Mouse (Mus musculus): Measurements from ENCODE around the gene Kif5a. TPM values are rescaled to one million over a fixed set of nuclear protein-coding genes. Genes with fewer than 3 reads are reported as not detected.

The Kif5a gene
- polyA plus RNA-seq, 1 experiment from 2014 or later = 7.8 TPM

DNA sequence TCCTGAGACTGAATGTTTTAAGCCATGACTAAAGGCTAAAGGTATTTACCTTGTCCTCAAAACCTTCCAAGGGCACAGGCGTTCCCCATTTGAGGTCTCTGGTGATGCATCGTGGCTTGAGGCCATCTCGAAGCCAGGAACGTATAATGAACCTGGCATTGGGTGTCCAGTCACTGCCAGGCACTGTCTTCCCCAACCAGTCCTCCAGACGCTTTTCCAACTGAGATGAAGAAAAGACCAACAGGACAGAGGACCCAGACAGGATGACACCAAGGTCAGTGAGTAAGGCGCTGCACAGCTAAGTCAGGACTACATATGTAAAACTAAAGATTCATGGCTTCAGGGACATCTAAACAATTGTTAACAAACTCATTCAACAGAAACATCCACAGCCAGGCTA lies 37.2 kb upstream of the Kif5a start:
- ATAC-seq (ENCODE audit: insufficient number of reproducible peaks, insufficient read depth, low FRiP score, low read depth) = no peak
- whole genome bisulfite sequencing = 92% methylated on average over 6 of the region's 6 CpGs
- no peaks in the 10 kb centered on the region for H3K4me1 ChIP-seq (ENCODE audit: control insufficient read depth, insufficient read depth, low read length)
- H3K4me3 ChIP-seq (ENCODE audit: low read depth, low read length) = no peak overlapping the region
- peaks cover 79% of the 10 kb centered on the region for H3K36me3 ChIP-seq (ENCODE audit: control insufficient read depth, insufficient read depth, low read length)
- H3K27ac ChIP-seq (ENCODE audit: low read length) = no peak overlapping the region
- no peaks in the 10 kb centered on the region for H3K27me3 ChIP-seq (ENCODE audit: control insufficient read depth, insufficient read depth, low read length)
- no peak overlapping the region for H3K9ac ChIP-seq (replicated peaks; ENCODE audit: low read depth, low read length)
- H3K9me3 ChIP-seq (ENCODE audit: control insufficient read depth, low read depth, low read length) = no peaks in the 10 kb centered on the region
- H3K4me2 ChIP-seq (replicated peaks; ENCODE audit: low read depth, low read length) = no peak overlapping the region

DNA sequence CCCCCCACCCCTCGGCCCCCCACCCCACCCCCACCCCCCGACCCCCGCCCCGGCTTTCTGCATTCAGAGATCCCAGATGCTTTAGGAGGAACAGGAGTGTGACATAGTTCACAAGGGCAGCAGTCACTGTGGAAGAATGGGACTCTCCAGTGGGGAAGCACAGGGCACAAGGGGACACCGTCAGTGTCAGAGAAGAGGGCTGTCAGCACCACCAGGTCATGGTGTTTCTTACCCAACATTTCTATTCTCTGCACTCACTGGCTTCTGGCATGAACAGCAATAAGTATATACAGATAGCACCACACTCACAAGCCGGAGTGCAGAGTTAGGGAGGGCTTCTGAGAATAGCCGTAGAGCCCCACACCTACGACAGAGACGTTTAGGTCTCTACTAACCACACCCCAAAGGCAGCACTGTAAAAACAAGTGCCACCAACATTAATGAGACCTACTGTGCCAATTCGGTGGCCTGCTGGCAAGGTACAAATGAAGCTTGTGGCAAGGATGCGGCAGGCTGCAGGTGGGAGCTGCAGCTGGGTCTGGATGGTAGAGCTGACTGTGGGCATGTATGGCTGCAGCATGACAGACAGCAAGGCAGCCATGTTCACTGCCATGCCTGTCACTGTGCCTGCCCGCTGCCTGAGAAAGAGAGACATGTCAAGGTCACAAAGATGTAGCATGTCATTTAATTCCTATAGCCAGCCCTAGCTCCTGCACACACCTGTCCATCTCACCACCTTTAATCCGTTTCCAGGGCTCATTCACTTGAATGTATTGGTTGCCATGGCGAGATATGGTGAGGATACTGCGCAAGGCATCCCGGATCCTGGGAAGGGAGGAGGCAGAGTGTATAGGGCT lies 34.1 kb upstream of the Kif5a start:
- 88% methylated on average over 16 of the region's 16 CpGs for WGBS
- Histone ChIP-seq H3K9ac (replicated peaks; ENCODE audit: low read depth, low read length) (no peak overlapping the region), H3K4me3 (ENCODE audit: low read depth, low read length) (no peak overlapping the region), H3K4me2 (replicated peaks; ENCODE audit: low read depth, low read length) (no peak overlapping the region), H3K9me3 (ENCODE audit: control insufficient read depth, low read depth, low read length) (no peaks in the 10 kb centered on the region), H3K36me3 (ENCODE audit: control insufficient read depth, insufficient read depth, low read length) (peaks cover 73% of the 10 kb centered on the region), H3K27ac (ENCODE audit: low read length) (no peak overlapping the region), H3K4me1 (ENCODE audit: control insufficient read depth, insufficient read depth, low read length) (peaks cover 9% of the 10 kb centered on the region), H3K27me3 (ENCODE audit: control insufficient read depth, insufficient read depth, low read length) (no peaks in the 10 kb centered on the region)
- ATAC-seq (ENCODE audit: insufficient number of reproducible peaks, insufficient read depth, low FRiP score, low read depth) = no peak

DNA sequence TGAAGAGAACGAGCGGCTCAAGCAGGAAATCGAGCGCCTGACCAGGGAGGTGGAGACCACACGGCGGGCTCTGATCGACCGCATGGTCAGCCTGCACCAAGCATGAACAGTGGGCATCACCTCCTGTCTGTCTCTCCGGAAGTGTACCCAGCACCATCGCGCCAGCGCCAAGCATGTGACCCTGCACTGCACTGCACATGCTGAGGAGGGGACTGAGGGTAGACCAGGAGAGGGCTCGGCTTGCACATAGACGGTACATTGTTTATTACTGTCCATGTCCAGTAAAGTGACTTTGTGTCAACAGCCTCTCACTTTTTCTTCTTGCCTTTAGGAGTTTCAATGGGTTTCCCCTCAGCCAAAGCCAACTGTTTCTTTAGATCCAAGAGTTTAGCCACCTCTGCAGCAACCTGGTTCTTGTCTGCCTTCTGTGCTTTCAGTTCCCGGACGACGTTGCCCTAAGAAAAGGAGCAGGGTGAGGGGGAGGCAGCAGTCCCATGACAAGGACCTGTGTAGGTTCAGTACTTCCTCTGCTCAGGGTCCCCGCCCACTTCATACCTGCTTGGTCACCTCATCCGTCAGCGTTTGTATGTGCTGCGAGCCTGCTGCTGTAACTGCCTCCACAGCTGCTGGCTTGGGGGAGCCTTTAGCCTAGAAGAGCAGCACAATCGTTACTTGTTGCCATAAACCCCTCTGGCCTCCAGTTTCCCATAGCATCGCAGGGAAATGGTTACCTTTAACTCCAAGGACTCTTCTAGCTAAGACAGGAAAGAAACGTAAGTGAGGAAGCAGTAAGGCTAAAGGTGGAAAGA lies 33.0 kb upstream of the Kif5a start:
- H3K27me3 ChIP-seq (ENCODE audit: control insufficient read depth, insufficient read depth, low read length) = no peaks in the 10 kb centered on the region
- WGBS = 89% methylated on average over 24 of the region's 24 CpGs
- no peak overlapping the region for H3K4me2 ChIP-seq (replicated peaks; ENCODE audit: low read depth, low read length)
- H3K4me1 ChIP-seq (ENCODE audit: control insufficient read depth, insufficient read depth, low read length) = peaks cover 17% of the 10 kb centered on the region
- no peak overlapping the region for H3K4me3 ChIP-seq (ENCODE audit: low read depth, low read length)
- H3K9ac ChIP-seq (replicated peaks; ENCODE audit: low read depth, low read length) = no peak overlapping the region
- no peaks in the 10 kb centered on the region for H3K9me3 ChIP-seq (ENCODE audit: control insufficient read depth, low read depth, low read length)
- no peak overlapping the region for H3K27ac ChIP-seq (ENCODE audit: low read length)
- ATAC-seq (ENCODE audit: insufficient number of reproducible peaks, insufficient read depth, low FRiP score, low read depth) = no peak
- H3K36me3 ChIP-seq (ENCODE audit: control insufficient read depth, insufficient read depth, low read length) = peaks cover 65% of the 10 kb centered on the region

DNA sequence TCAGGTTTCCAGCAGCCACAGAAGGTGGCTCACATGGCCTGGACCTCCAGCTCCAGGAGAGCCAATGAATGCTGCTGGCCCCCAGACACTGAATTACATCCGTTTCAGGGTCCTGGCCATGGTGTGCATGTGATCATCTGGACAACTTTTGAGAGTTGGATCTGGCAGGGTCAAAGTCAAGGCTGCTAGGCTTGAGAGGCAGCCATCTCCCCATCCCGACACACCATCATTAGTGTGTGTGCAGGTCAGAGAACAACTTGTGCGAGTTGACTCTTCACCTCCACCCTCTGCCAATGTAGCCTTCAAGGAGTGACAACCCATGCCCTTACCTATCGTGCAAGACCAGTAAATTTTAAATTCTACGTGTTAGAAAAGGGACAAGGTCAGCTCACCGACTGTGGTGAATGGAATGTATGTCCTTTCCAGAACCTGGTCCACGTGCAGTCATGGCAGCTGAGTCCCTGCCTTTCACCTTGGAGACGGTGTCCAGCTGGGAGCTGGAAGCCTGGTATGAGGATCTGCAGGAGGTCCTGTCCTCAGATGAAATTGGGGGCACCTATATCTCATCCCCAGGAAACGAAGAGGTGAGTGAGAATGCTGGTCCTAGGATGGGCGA lies 31.9 kb upstream of the Kif5a start:
- Histone ChIP-seq H3K9me3 (ENCODE audit: control insufficient read depth, low read depth, low read length) (no peaks in the 10 kb centered on the region), H3K36me3 (ENCODE audit: control insufficient read depth, insufficient read depth, low read length) (peaks cover 60% of the 10 kb centered on the region), H3K4me3 (ENCODE audit: low read depth, low read length) (no peak overlapping the region), H3K27me3 (ENCODE audit: control insufficient read depth, insufficient read depth, low read length) (no peaks in the 10 kb centered on the region), H3K4me1 (ENCODE audit: control insufficient read depth, insufficient read depth, low read length) (peaks cover 18% of the 10 kb centered on the region), H3K9ac (replicated peaks; ENCODE audit: low read depth, low read length) (no peak overlapping the region), H3K4me2 (replicated peaks; ENCODE audit: low read depth, low read length) (no peak overlapping the region), H3K27ac (ENCODE audit: low read length) (no peak overlapping the region)
- WGBS = 88% methylated on average over 10 of the region's 10 CpGs
- ATAC-seq (ENCODE audit: insufficient number of reproducible peaks, insufficient read depth, low FRiP score, low read depth) = no peak

DNA sequence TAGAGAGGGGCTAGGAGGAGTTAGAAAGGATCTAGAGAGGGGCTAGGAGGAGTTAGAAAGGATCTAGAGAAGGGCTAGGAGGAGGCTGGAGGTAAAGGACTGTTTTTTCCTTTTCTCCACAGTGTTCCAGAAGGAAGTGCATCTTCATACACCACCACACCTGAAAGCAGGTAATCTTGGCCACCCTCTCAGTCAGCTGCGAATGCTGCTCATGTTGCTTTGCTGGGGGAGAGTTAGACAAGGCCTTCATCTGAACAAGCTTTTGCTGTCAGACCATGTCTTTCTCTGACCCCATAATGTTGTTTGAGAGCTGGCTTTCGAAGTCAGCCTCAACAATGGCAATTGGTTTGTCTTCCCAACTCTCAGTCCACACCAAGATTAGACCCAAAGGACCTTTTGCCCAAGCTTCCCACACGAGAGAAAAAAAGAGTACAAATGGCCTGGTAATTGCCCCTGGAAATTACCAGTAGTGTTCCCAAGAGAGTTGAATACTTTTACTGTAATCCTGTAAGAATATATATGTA lies 30.5 kb upstream of the Kif5a start:
- Histone ChIP-seq H3K27me3 (ENCODE audit: control insufficient read depth, insufficient read depth, low read length) (no peaks in the 10 kb centered on the region), H3K4me2 (replicated peaks; ENCODE audit: low read depth, low read length) (no peak overlapping the region), H3K9me3 (ENCODE audit: control insufficient read depth, low read depth, low read length) (no peaks in the 10 kb centered on the region), H3K9ac (replicated peaks; ENCODE audit: low read depth, low read length) (no peak overlapping the region), H3K4me3 (ENCODE audit: low read depth, low read length) (no peak overlapping the region), H3K4me1 (ENCODE audit: control insufficient read depth, insufficient read depth, low read length) (peaks cover 25% of the 10 kb centered on the region), H3K36me3 (ENCODE audit: control insufficient read depth, insufficient read depth, low read length) (peaks cover 47% of the 10 kb centered on the region), H3K27ac (ENCODE audit: low read length) (no peak overlapping the region)
- no peak for ATAC-seq (ENCODE audit: insufficient number of reproducible peaks, insufficient read depth, low FRiP score, low read depth)
- 88% methylated on average over 3 of the region's 3 CpGs for WGBS

DNA sequence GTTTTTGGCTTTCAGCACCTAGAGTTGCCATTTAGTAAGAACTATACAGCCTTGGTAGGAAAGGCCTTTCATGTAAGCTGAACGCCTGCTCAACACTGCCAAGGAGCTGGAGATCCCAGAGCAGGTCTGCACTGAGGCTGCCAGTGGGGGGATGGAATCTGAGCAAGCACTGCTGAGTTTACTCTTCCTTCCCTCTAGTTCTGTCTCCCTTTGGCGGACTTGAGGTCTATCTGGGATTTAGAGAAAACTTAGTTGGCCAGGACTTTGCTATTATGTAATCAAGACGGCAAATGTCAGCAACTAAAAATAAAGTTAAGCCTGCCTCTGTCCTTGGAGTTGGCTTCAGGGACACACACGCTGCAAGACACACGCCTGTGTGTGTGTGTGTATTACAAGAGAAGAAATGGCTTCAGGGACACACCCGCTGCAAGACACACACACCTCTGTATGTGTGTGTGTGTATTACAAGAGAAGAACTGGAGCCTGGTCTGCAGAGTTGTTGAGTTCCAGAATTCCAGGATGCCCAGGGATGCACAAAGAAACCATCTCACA lies 29.9 kb upstream of the Kif5a start:
- H3K27me3 ChIP-seq (ENCODE audit: control insufficient read depth, insufficient read depth, low read length) = no peaks in the 10 kb centered on the region
- H3K36me3 ChIP-seq (ENCODE audit: control insufficient read depth, insufficient read depth, low read length) = peaks cover 43% of the 10 kb centered on the region
- H3K4me1 ChIP-seq (ENCODE audit: control insufficient read depth, insufficient read depth, low read length) = peaks cover 25% of the 10 kb centered on the region
- 78% methylated on average over 6 of the region's 6 CpGs for WGBS
- H3K27ac ChIP-seq (ENCODE audit: low read length) = no peak overlapping the region
- H3K9me3 ChIP-seq (ENCODE audit: control insufficient read depth, low read depth, low read length) = no peaks in the 10 kb centered on the region
- no peak overlapping the region for H3K4me3 ChIP-seq (ENCODE audit: low read depth, low read length)
- no peak overlapping the region for H3K9ac ChIP-seq (replicated peaks; ENCODE audit: low read depth, low read length)
- H3K4me2 ChIP-seq (replicated peaks; ENCODE audit: low read depth, low read length) = no peak overlapping the region
- no peak for ATAC-seq (ENCODE audit: insufficient number of reproducible peaks, insufficient read depth, low FRiP score, low read depth)

DNA sequence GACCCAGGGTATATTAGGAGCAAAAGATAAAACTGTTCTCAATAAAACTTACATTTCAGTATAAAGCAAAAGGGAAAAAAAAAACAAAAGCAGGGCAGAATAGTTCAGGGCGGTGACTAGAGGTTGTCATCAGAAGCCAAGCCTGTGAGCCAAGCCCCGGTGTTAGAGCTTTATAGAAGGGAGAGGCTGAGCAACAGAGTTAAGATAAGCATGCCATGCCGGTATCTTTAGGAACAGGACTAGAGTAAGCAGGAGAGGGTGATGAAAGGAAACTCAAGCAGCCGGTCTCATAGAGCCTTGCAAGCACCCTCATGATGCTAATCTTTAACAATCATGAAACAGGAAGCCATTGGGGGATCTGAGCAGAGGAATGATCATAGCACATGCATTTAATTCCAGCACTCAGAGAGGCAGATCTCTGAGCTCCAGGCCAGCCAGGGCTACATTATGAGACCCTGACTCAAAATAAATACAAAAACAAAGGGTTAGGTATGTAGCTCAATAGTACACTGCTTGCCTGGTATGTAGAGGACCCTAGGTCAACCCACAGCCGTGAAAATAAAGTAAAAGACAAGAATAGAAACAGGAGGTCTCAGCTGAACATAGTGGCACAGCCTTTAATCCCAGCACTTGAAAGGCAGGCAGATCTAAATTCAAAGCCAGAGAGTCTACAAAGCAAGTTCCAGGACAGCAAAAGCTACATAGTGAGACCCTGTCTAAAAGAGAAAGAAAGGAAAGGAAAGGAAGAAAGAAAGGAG lies 28.9 kb upstream of the Kif5a start:
- 23% methylated on average over 5 of the region's 5 CpGs for WGBS
- H3K4me3 ChIP-seq (ENCODE audit: low read depth, low read length) = peak overlapping the region; percentile 64
- H3K4me1 ChIP-seq (ENCODE audit: control insufficient read depth, insufficient read depth, low read length) = peaks cover 34% of the 10 kb centered on the region
- H3K36me3 ChIP-seq (ENCODE audit: control insufficient read depth, insufficient read depth, low read length) = peaks cover 37% of the 10 kb centered on the region
- H3K9me3 ChIP-seq (ENCODE audit: control insufficient read depth, low read depth, low read length) = no peaks in the 10 kb centered on the region
- peak overlapping the region; percentile 83 for H3K4me2 ChIP-seq (replicated peaks; ENCODE audit: low read depth, low read length)
- H3K27me3 ChIP-seq (ENCODE audit: control insufficient read depth, insufficient read depth, low read length) = no peaks in the 10 kb centered on the region
- H3K27ac ChIP-seq (ENCODE audit: low read length) = peak overlapping the region; percentile 90; the same call in 1 of the 2 replicates
- ATAC-seq (ENCODE audit: insufficient number of reproducible peaks, insufficient read depth, low FRiP score, low read depth) = no peak
- H3K9ac ChIP-seq (replicated peaks; ENCODE audit: low read depth, low read length) = peak overlapping the region; percentile 50
